Mouse (Mus musculus): ENCODE results near the gene Wdr20.

DNA sequence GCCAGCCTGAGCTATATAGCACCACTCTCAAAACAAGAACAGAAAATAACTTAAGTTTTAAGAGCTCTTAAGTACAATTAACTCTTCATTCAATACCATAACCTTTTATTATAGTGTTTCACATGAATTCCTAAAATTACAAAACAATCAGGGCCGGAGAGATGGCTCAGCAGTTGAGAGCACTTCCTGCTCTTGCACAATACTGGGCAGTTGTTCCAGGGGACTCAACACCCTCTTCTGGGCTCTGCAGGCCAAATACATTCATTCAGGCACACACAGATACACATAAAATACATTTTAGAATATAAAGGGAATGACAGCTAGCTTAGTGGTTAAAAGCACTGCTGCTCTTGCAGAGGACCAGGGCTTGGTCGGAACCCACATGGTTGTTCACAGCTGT, 79.1 kb downstream of the Wdr20 start:
- TF ChIP-seq EP300 (IDR thresholded peaks at IDR 0.05; ENCODE audit: insufficient read depth, low read depth, low read length) (no peak), CTCF (IDR thresholded peaks at IDR 0.05; ENCODE audit: low read depth, low read length) (no peak)

All from ES-Bruce4 (cell line).